Mouse (Mus musculus) urinary bladder, postnatal 36 days (tissue): Measurements from ENCODE around the gene Srpk3.

Source experiments
- DNase-seq, 2 experiments: peaks; one replicate each; pipeline ENCODE4 v3.0.0; 2022; ENCODE audit warnings: low spot score in 2 of 2, mixed read lengths in 1 of 2

Srpk3 gene

GRCm38 (mm10) chrX:73798502-73798901, 24.3 kb downstream of the Srpk3 start:
- DNase-seq = peak; percentile 58 to 69

- no peak for DNase-seq
Measured at GRCm38 (mm10) chrX:73805814-73806213, 31.6 kb downstream of the Srpk3 start.

GRCm38 (mm10) chrX:73815072-73815471, 40.9 kb downstream of the Srpk3 start:
- DNase-seq = no peak

DNA sequence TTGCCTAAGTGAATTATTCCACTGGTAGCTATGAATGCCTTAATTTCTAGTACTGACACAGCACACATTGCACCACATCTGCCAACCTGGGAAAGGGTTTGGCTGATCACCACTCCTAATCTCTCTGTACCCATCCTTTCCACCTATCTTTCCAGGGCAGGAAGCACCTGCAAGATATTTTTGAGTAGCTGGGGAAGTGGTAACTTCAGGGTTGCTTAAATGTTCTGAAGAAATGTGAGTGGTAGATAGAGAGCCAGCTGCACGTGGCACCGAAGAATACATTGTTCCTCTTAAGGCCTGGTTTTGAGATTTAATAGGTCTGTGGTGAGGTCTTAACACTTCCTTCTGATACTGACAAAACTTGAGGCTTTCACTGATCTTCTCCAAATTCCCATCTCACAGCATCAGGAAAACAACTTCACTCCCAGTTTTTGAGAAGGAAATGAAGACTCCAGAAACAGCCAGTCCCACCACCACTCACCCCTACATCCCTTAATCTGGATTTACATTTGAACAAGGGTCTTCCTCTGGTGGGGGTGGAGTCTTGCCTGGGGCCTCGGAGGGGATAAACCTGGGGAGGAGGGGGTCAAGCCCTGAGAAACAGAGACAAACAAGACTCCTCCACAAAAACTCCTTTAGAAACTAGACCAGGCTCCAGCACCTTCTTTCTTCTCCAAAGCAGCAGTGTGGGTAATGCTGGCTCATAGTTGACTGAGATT, 42.5 kb downstream of the Srpk3 start:
- DNase-seq = no peak

DNA sequence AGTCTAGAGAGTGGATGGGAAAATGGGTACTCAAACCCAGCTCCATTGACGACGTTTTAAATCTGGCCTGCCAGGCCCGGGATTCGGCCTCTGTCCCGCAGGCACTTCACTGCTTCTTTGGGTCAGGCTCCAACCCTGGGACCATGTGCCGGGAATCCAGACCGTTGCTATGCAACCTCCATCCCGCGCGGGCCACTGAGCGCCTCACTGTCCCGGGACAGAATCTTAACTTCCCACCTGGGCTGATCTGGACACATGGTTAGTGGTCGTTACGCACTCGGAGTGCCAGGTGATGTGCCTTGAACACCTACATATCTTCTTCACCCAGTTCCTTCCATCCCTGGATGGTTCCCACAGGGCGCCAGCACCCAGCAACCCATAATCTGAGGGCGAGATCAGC, 49.5 kb downstream of the Srpk3 start:
- DNase-seq = no peak

- peak; percentile 11 to 16 for DNase-seq
Measured at GRCm38 (mm10) chrX:73824185-73825151, 50.3 kb downstream of the Srpk3 start, which contains the start of gene Pdzd4. Pdzd4 (minus strand) TSS chrX:73824969.
